Mouse (Mus musculus) MEL-GATA-1-ER (cell line): ENCODE results near the gene Polr2l.

Experiments
- DNase-seq: peaks from one replicate; pipeline ENCODE4 v3.0.0-alpha.2; 2012; ENCODE audit warnings: low read depth; ENCODE audit errors: extremely low read depth

The Polr2l gene

GRCm38 (mm10) chr7:141475011-141475804 lies at the start of gene Polr2l, which contains the start of gene Tspan4:
Polr2l (minus strand) TSS chr7:141475132.
Tspan4 (plus strand) TSS chr7:141475240.
- no peak for DNase-seq

DNA sequence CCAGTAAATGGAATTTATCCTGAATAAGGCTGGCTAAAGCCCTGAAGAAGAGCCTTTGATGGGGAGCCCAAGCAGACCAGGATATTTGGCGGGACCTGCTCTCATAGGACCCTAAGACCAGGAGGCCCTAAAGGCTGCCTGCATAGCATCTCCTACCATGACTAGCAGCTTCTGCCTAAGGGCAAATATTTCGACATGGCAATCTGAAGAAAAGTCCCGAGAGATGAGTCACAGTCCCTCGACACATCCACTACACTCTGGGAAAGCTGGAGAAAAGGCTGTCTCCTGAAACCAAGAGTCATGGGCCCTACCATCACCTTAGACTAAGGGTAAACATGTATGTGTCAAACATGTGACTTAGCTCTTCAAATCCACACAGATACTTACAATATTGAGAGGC lies 49.3 kb upstream of the Polr2l start:
- no peak for DNase-seq

DNA sequence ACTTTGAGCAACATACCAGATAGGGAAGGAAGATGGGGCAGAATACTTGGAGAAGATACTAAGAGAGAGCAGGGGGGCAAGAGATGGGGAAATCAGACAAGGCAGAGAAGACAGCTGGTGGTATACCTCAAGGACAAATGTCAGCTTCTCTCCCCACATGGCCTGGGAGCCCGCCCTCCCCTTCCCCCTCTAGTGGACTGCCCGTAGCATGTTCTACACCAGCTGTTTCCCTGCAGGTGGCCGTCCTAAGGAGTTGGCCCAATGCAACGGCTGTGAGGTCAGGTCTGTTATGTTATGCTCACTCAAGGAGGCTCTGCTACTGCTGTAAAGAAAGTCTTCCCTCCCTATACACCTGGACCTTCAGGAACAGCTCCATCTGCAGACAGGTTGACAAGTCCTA lies 48.1 kb upstream of the Polr2l start:
- no peak for DNase-seq

DNA sequence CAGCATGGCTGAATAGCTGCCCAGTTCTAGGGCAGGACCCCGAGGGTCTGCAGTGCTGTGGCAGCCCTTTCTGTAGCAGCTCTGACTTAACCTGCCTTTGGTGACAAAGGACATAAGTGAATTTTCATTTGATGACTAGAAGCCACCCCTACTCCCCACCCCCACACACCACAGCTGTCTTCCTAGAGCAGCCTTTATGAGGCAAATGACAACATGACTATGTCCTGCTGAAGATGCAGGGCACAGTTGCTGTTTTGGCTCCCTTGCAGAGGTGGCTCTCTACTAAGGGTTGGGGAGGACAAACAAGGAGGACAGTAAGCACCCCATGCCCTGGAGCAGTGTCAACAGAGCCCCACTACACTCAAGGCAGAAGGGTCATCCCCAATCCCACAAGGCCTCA lies 44.9 kb upstream of the Polr2l start:
- DNase-seq: no peak

DNA sequence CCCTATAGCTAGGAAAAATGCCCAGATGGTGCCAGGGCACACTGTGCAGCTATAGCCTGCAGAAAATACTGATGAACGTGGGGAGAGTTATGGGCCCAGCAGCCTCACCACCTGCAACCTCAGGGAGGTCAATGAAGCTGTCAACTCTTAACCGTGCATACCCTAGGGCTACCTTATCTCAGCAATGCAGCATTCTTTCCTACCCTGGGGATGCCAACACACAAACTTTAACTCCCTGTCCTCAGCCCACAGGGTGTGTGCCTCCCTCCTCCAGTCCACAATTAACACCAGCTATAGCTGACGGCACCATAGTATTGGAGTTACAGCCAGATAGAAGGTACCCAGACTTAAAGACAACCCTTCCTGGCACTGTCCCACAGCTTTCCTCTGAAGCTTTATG lies 44.0 kb upstream of the Polr2l start:
- DNase-seq: no peak

DNA sequence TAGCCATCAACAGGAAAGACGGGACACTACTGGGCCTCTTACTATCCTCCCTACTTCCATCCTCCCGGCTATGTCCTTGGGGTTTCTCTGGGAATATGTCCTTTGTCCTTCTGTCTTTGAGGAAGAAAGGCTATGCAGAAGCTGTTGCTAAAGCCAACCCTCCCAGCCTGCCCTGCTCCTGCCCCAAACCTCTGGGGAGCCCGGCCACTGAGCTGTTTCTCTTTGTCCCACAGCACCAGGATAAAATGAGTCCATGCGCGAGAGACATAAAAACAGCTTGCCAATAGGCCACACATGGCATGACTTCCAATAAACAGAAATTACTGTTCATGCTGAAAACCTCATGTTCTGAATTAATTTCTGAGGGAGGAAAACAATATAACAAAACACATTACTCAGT lies 43.4 kb upstream of the Polr2l start:
- no peak for DNase-seq

- no peak for DNase-seq
Observed at GRCm38 (mm10) chr7:141517638-141518037, 42.7 kb upstream of the Polr2l start.

DNA sequence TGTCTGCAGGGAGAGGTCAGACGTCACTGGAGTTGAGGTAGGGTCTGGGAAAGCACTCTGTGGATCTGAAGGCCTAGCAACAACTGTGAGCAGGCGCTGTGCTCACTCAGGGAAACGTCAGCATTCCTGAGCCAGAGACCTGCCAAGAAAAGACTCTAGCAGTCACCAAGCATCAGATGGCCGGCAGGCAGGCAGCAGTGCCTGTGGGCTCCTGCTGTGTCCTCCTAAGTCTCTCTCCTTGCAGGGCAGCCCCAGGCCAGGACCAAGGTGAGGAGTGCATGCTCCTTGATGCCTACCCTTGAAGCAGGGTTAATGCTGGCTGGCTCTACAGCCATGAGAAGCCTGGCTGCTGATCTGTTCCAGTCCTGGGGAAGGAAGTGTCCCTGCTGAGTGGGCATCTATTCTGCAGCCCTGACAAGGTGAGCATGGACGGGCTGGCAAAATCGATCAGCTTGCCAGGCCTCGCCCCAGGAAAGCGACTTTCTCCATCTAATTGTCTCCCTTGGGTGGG lies 35.8 kb upstream of the Polr2l start:
- no peak for DNase-seq

DNA sequence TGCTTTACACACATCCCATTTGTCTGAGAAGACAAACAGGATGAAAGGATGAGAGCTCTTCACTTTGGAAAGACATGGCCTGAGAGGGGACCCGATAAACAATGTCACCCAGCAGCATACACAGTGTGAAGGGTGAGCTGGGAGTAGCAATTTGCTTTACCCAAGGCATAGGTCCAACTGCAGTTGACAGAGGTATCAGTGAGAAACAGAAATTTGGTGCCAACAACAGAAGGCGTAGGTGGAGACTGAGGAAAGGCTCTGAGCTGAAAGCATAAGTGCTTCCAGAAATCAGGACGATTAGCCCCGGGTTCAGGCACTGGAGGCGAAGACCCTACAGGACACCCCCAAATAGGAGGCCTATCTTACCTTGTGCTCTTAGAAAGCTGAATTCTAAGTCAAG lies 35.3 kb upstream of the Polr2l start:
- DNase-seq: no peak

- DNase-seq: no peak
Observed at GRCm38 (mm10) chr7:141508160-141508559, 33.2 kb upstream of the Polr2l start.

GRCm38 (mm10) chr7:141506278-141506677 lies 31.3 kb upstream of the Polr2l start:
- DNase-seq: no peak

DNA sequence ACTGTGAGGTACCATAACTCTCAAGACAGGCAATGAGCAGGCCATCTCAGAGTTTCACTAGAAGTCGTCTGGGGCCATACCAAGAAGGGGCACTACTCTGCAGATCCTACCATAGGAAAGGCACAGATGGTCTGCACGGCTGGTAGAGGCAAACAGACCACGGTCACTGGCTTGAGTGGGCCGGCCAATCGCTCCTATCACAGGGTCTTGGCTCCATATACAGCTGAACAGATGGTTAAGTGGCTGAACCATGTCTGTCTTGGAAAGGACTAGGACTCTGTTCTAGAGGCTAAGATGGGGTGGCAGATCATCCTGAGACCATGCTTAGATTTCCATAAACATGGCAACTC lies 27.6 kb upstream of the Polr2l start:
- DNase-seq: no peak

GRCm38 (mm10) chr7:141501820-141502555 lies 27.1 kb upstream of the Polr2l start:
- DNase-seq: no peak

DNA sequence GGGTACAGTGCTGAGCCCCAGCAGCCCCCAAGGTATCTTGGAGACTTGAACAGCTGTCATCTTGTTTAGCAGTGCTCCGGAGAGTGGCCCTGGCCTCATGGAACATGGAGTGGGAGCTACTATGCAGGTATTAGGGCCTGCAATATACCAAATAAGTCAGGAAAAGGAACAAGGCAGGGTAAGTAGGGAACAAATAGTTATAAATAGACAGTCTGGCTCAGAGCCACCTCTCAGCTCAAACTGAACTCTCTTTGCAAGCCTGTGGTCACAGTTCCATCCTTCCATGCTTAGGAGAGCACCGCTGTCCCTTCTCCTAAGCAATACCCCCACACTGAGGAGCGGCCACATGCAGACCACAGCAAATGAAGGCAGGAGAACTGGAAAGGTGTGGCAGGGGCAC lies 22.7 kb upstream of the Polr2l start:
- no peak for DNase-seq

DNA sequence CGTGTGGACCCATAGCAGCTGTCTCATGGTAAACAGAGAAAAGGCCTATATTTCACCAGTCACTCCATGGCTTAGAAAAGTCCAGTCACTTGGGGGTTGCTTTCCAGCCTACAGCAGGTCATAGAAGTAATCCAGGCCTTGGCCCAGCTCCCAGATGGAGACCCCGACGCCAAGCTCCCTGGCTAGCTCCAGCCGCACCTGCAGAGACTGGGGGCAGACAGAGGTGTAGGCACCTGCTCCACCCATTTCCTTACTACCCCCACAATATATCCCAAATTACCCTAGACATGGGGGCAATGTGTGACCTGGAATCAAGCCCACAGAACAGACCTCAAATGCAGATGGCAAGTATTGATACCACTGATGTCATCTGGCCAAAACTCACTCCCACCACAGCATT lies 21.0 kb upstream of the Polr2l start:
- DNase-seq: no peak

DNA sequence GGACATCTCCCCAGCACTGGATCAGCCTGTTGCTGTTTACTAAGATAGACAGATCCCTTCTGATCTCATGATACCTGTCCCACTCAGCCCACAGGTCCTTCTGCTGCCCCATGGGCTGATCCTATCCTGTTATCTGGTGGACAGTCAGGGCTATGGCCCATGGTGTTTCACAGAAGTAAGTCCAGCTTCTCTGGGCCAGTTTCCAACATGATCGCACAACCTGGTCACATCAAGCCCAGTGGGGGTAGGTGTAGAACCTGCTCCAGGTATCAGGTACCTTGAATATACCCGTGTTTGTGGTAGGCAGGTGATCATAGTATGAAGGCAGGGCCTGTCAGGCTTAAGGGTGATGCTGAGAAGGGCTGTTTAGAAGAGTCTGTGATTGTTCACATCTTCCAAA lies 20.4 kb upstream of the Polr2l start:
- DNase-seq: no peak

- no peak for DNase-seq
Observed at GRCm38 (mm10) chr7:141493729-141494128, 18.8 kb upstream of the Polr2l start.

DNA sequence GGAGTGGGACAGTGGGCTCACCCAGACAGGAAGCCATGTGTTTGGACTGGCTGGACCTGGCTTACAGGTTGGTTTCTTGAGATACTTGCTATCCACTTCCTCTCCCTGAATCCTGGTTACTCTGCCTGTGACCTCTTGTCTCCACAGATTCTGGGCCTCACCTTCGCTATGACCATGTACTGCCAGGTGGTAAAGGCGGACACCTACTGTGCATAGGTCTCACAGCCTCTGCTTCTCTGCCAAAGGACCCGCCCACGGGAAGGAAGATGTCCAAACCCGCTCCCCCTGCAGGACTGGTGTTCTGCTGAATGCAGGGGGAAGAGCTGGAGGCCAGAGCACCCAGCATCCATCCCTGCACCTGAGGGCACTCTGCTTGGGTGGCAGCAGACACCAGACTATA lies 17.8 kb upstream of the Polr2l start:
- DNase-seq: no peak

- DNase-seq: no peak
Observed at GRCm38 (mm10) chr7:141491151-141491550, 16.2 kb upstream of the Polr2l start.

DNA sequence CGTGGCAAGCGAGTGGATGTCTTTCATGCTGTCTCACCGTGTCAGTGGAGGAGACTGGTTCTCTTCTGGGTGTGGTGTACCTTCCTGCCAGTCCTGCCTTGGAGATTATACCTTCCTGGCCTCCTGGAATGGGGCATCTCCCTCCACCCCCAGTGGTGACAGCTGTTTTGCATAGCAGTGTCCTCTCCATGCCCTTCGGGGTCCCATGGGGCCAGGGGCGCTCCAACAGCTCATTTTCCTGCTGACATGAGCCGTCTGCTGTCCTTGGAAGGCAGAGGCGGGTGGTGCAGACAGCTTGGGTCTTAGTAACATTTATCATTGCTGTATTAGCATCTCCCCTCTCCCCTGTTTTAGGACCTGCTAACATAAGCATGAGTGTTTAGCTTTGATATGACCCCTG lies 12.2 kb upstream of the Polr2l start:
- DNase-seq: no peak

DNA sequence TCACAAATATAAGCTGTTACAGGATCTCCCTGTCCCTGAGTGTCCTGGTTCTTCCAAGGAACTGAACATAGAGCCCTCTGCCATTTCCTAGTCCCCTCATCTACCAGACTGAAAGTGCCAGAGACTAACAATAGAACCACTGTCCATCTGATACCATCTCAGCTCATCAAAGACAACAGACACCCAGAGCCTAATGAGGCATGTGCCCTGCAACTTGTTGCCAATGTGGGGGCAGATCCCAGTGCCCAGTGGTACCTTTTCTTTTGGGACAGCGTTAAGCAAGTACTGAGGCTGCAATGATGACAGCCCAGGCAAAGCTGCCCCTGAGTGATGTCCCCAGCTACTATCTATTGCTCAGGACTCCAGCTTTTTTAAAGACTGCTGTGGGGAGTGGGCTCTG lies 11.3 kb upstream of the Polr2l start:
- no peak for DNase-seq

- no peak for DNase-seq
Observed at GRCm38 (mm10) chr7:141485606-141486005, 10.7 kb upstream of the Polr2l start.

DNA sequence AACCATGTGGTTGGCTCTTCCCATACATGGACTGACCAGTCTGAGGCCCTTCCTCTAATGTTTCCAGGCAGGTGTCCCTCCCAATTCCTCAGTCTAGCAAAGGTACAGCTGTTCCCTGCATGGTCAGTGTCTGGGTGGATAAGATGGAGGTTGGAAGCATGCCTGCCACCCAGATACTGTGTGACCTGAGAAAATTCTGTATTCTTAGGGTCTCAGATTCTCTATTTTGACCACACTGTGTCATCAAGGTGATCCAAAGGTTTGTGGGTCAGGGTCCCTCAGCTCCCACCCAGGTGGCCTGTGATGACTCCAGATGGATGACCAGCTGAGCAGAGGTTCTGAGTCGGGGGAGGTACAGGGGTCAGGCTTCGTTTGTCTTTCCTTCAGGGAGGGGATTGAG lies 10.3 kb upstream of the Polr2l start:
- DNase-seq: no peak
